ENCODE assay signal across 33 mouse cellular contexts in genomic region chr10:63117583-63117982, GRCm38 (mm10). TPM values are rescaled to one million over a fixed set of nuclear protein-coding genes. Genes with fewer than 3 reads are reported as not detected.
DNase-seq lines count a peak whose midpoint lies in the region; ATAC-seq and TF ChIP-seq lines count a peak whose summit lies in the region.
"Had no signal": no experiment of that assay in that cellular context is flagged by ENCODE, and none has a peak within 500 bp of the region (broad histone marks: within the 10 kb centered on the region; RNA-seq: fewer than 3 reads in every experiment).

No protein-coding gene starts in this region.

- H3K9me3 ChIP-seq in heart, embryonic 11.5 days (replicated peaks; ENCODE audit: control insufficient read depth, low read length) = no peaks in the 10 kb centered on the region
- H3K9me3 ChIP-seq in midbrain, postnatal 0 days (ENCODE audit: low read length) = no peaks in the 10 kb centered on the region
- no peaks in the 10 kb centered on the region for H3K9me3 ChIP-seq in midbrain, embryonic 13.5 days
- no peaks in the 10 kb centered on the region for H3K9me3 ChIP-seq in hindbrain, embryonic 16.5 days (ENCODE audit: control insufficient read depth, low read length)
- H3K9me3 ChIP-seq: forebrain, embryonic 15.5 days; heart, embryonic 15.5 days; intestine, embryonic 15.5 days; limb, embryonic 13.5 days; liver, embryonic 13.5 days; neural tube, embryonic 13.5 days had no signal

- H3K4me1 ChIP-seq in heart, adult 2 months (ENCODE audit: control insufficient read depth, insufficient read depth, low read length) = no peaks in the 10 kb centered on the region; the same call in 1 of the 2 replicates
- no peaks in the 10 kb centered on the region for H3K4me1 ChIP-seq in heart, embryonic 11.5 days (ENCODE audit: control insufficient read depth, insufficient read depth, low read length)
- no peaks in the 10 kb centered on the region for H3K4me1 ChIP-seq in midbrain, postnatal 0 days (ENCODE audit: insufficient read depth, low read length)
- H3K4me1 ChIP-seq in midbrain, embryonic 13.5 days (replicated peaks) = no peaks in the 10 kb centered on the region
- no peaks in the 10 kb centered on the region for H3K4me1 ChIP-seq in hindbrain, embryonic 16.5 days (ENCODE audit: control insufficient read depth, insufficient read depth, low read depth, low read length)
- H3K4me1 ChIP-seq: forebrain, embryonic 15.5 days; heart, embryonic 15.5 days; intestine, embryonic 15.5 days; limb, embryonic 13.5 days; liver, embryonic 13.5 days; neural tube, embryonic 13.5 days had no signal

- H3K27ac ChIP-seq in heart, adult 2 months = no peak overlapping the region
- no peak overlapping the region for H3K27ac ChIP-seq in heart, embryonic 11.5 days (ENCODE audit: low read depth, low read length)
- no peak overlapping the region for H3K27ac ChIP-seq in midbrain, postnatal 0 days (ENCODE audit: low read depth, low read length)
- H3K27ac ChIP-seq in midbrain, embryonic 13.5 days = no peak overlapping the region
- no peak overlapping the region for H3K27ac ChIP-seq in hindbrain, embryonic 16.5 days (ENCODE audit: low read depth, low read length)
- H3K27ac ChIP-seq: forebrain, embryonic 15.5 days; heart, embryonic 15.5 days; hindbrain, embryonic 14.5 days; intestine, embryonic 15.5 days; limb, embryonic 13.5 days; liver, embryonic 13.5 days; neural tube, embryonic 13.5 days had no signal

- WGBS in heart, adult 2 months = 95% methylated on average over 8 of the region's 8 CpGs
- 89% methylated on average over 8 of the region's 8 CpGs for WGBS in heart, embryonic 11.5 days (ENCODE audit: insufficient replicate concordance)
- WGBS in midbrain, postnatal 0 days = 93% methylated on average over 8 of the region's 8 CpGs
- 90% methylated on average over 8 of the region's 8 CpGs for WGBS in midbrain, embryonic 13.5 days
- 95% methylated on average over 8 of the region's 8 CpGs for WGBS in hindbrain, embryonic 16.5 days

- H3K27me3 ChIP-seq in heart, adult 2 months (ENCODE audit: control insufficient read depth, insufficient read depth, low read length) = no peaks in the 10 kb centered on the region
- no peaks in the 10 kb centered on the region for H3K27me3 ChIP-seq in heart, embryonic 11.5 days (ENCODE audit: control insufficient read depth, insufficient read depth, low read length)
- H3K27me3 ChIP-seq in midbrain, postnatal 0 days (ENCODE audit: insufficient read depth, low read length) = no peaks in the 10 kb centered on the region
- H3K27me3 ChIP-seq in midbrain, embryonic 13.5 days = no peaks in the 10 kb centered on the region
- no peaks in the 10 kb centered on the region for H3K27me3 ChIP-seq in hindbrain, embryonic 16.5 days (replicated peaks; ENCODE audit: control insufficient read depth, insufficient read depth, low read length)
- H3K27me3 ChIP-seq: forebrain, embryonic 15.5 days; heart, embryonic 15.5 days; intestine, embryonic 15.5 days; limb, embryonic 13.5 days; liver, embryonic 13.5 days; neural tube, embryonic 13.5 days had no signal

- H3K79me2 ChIP-seq in heart, adult 2 months (replicated peaks; ENCODE audit: control insufficient read depth, insufficient read depth, low read length) = no peaks in the 10 kb centered on the region

- no peak for ATAC-seq in heart, embryonic 11.5 days (replicated peaks; ENCODE audit: insufficient number of reproducible peaks, low FRiP score, low TSS enrichment)
- ATAC-seq in midbrain, postnatal 0 days (ENCODE audit: low FRiP score) = no peak
- no peak for ATAC-seq in midbrain, embryonic 13.5 days
- ATAC-seq in hindbrain, embryonic 16.5 days = no peak
- ATAC-seq: activated CD4-positive, CD25-positive, alpha-beta regulatory T cell, adult 4 months; forebrain, embryonic 15.5 days; intestine, embryonic 15.5 days had no signal

- no peak for DNase-seq in heart, adult 2 months
- no peak for DNase-seq in midbrain, postnatal 0 days (ENCODE audit: low spot score)
- peak; percentile 68 for DNase-seq in R1 (ENCODE audit: low read depth, low spot score)
- no peak for DNase-seq in kidney, adult 9 months
- DNase-seq: adrenal gland, adult 8-10 months; cerebellum, adult 8-10 months; cerebellum, postnatal 36 days; embryo, embryonic 11 days; gastrocnemius, postnatal 14 days; heart, postnatal 36 days; kidney, postnatal 10 days; layer of hippocampus, postnatal 36 days; liver, embryonic 13.5 days; lung, embryonic 14.5 days; midbrain, embryonic 14.5 days; retina, postnatal 1 day; right cerebral cortex, postnatal 25 days; spleen, adult 18-20 months had no signal

- H3K4me3 ChIP-seq in heart, adult 2 months = no peak overlapping the region
- H3K4me3 ChIP-seq in heart, embryonic 11.5 days (ENCODE audit: low read depth, low read length) = no peak overlapping the region
- H3K4me3 ChIP-seq in midbrain, postnatal 0 days (ENCODE audit: low read depth, low read length) = no peak overlapping the region
- no peak overlapping the region for H3K4me3 ChIP-seq in midbrain, embryonic 13.5 days (replicated peaks)
- H3K4me3 ChIP-seq in hindbrain, embryonic 16.5 days (ENCODE audit: low read length) = no peak overlapping the region
- H3K4me3 ChIP-seq: forebrain, embryonic 15.5 days; heart, embryonic 15.5 days; intestine, embryonic 15.5 days; limb, embryonic 13.5 days; liver, embryonic 13.5 days; megakaryocyte, embryonic 14.5 days; myocyte; neural tube, embryonic 13.5 days had no signal

- no peak overlapping the region for H3K4me2 ChIP-seq in heart, embryonic 11.5 days
- no peak overlapping the region for H3K4me2 ChIP-seq in midbrain, postnatal 0 days (ENCODE audit: low read depth, low read length, poor library complexity, severe bottlenecking)
- H3K4me2 ChIP-seq in midbrain, embryonic 13.5 days (replicated peaks) = no peak overlapping the region
- no peak overlapping the region for H3K4me2 ChIP-seq in hindbrain, embryonic 16.5 days (ENCODE audit: low read length)
- H3K4me2 ChIP-seq: forebrain, embryonic 15.5 days; heart, embryonic 15.5 days; hindbrain, embryonic 14.5 days; intestine, embryonic 15.5 days; limb, embryonic 13.5 days; liver, embryonic 13.5 days; lung, embryonic 14.5 days; neural tube, embryonic 13.5 days had no signal

- no peak for TF ChIP-seq EP300 in heart, adult 2 months (IDR thresholded peaks at IDR 0.05; ENCODE audit: insufficient read depth, low read depth, low read length)

- no peak overlapping the region for H3K9ac ChIP-seq in heart, adult 2 months (ENCODE audit: low read depth, low read length)
- no peak overlapping the region for H3K9ac ChIP-seq in heart, embryonic 11.5 days (ENCODE audit: low read depth, low read length)
- H3K9ac ChIP-seq in midbrain, postnatal 0 days (replicated peaks; ENCODE audit: low read length, poor library complexity, severe bottlenecking) = no peak overlapping the region
- H3K9ac ChIP-seq in midbrain, embryonic 13.5 days (replicated peaks) = no peak overlapping the region
- H3K9ac ChIP-seq in hindbrain, embryonic 16.5 days (ENCODE audit: low read depth, low read length) = no peak overlapping the region
- H3K9ac ChIP-seq: forebrain, embryonic 15.5 days; heart, embryonic 15.5 days; hindbrain, embryonic 14.5 days; intestine, embryonic 15.5 days; limb, embryonic 13.5 days; liver, embryonic 13.5 days; lung, embryonic 14.5 days; neural tube, embryonic 13.5 days had no signal

- no peak for TF ChIP-seq POLR2A in heart, adult 2 months (IDR thresholded peaks at IDR 0.05; ENCODE audit: insufficient read depth, low read depth, low read length)

- peak; percentile 27 for TF ChIP-seq CTCF in heart, adult 2 months (IDR thresholded peaks at IDR 0.05)
- TF ChIP-seq CTCF in midbrain, postnatal 0 days (IDR thresholded peaks at IDR 0.05) = peak; percentile 16; the same call in 1 of the 2 replicates

- intact Hi-C loops in heart, adult 2 months (cut with DNase I) = loop anchor here (10.0 kb wide), 1 partner anchor 93 kb away; the partner anchor contains the start of genes Hnrnph3 and Pbld2

- H3K36me3 ChIP-seq in heart, adult 2 months (ENCODE audit: control insufficient read depth, insufficient read depth, low read length) = no peaks in the 10 kb centered on the region
- H3K36me3 ChIP-seq in heart, embryonic 11.5 days (ENCODE audit: control insufficient read depth, insufficient read depth, low read length) = no peaks in the 10 kb centered on the region
- H3K36me3 ChIP-seq in midbrain, postnatal 0 days (ENCODE audit: insufficient read depth, low read length) = no peaks in the 10 kb centered on the region
- no peaks in the 10 kb centered on the region for H3K36me3 ChIP-seq in midbrain, embryonic 13.5 days
- no peaks in the 10 kb centered on the region for H3K36me3 ChIP-seq in hindbrain, embryonic 16.5 days (ENCODE audit: control insufficient read depth, insufficient read depth, low read length)
- H3K36me3 ChIP-seq: forebrain, embryonic 15.5 days; intestine, embryonic 15.5 days; limb, embryonic 13.5 days; liver, embryonic 13.5 days; neural tube, embryonic 13.5 days had no signal

RNA-seq across cellular contexts. Expression of gene Atoh7, which starts 18.1 kb away (rescaled TPM):
- not detected for total RNA-seq in heart, adult 2 months (2021)
- polyA plus RNA-seq in heart, adult 2 months (2012; rRNA removed) = not detected in 2 replicates
- polyA plus RNA-seq in heart, embryonic 11.5 days (2014; fragmentation: Nextera tagmentation; extraction: Ambion mirVana) = not detected in 2 replicates
- 0.99 and 4.4 TPM in 2 replicates for total RNA-seq in midbrain, postnatal 0 days (2014; rRNA removed)
- 4.8 and 6.0 TPM in 2 replicates for polyA plus RNA-seq in midbrain, postnatal 0 days (2015; fragmentation: Nextera tagmentation; extraction: Ambion mirVana)
- 1.1 and 1.3 TPM in 2 replicates for polyA plus RNA-seq in midbrain, embryonic 13.5 days (2015; fragmentation: Nextera tagmentation; extraction: Ambion mirVana)
- polyA plus RNA-seq in hindbrain, embryonic 16.5 days (2015; fragmentation: Nextera tagmentation; extraction: Ambion mirVana) = 3.0 TPM in 2 replicates
- total RNA-seq: adrenal gland, adult 8-10 months; heart, adult 8-10 months; heart, postnatal 36 days had no signal
- polyA plus RNA-seq: activated CD4-positive, CD25-positive, alpha-beta regulatory T cell, adult 4 months; embryonic facial prominence, embryonic 14.5 days; heart, embryonic 15.5 days; intestine, embryonic 15.5 days; liver, embryonic 13.5 days; myocyte; testis, adult 2 months had no signal

RNA-seq across cellular contexts. Expression of gene Pbld1, which starts 57.6 kb away (rescaled TPM):
- 1 to 10 TPM in 1 of 2 experiments, under 1 TPM in 1; 0.89 to 1.5 TPM for total RNA-seq in heart, adult 2 months (2021)
- 1.0 and 1.2 TPM in 2 replicates for polyA plus RNA-seq in heart, adult 2 months (2012; rRNA removed)
- 0.38 and 1.1 TPM in 2 replicates for polyA plus RNA-seq in heart, embryonic 11.5 days (2014; fragmentation: Nextera tagmentation; extraction: Ambion mirVana)
- total RNA-seq in midbrain, postnatal 0 days (2014; rRNA removed) = not detected in 2 replicates
- 0.45 and 0.59 TPM in 2 replicates for polyA plus RNA-seq in midbrain, postnatal 0 days (2015; fragmentation: Nextera tagmentation; extraction: Ambion mirVana)
- 1.0 and 1.3 TPM in 2 replicates for polyA plus RNA-seq in midbrain, embryonic 13.5 days (2015; fragmentation: Nextera tagmentation; extraction: Ambion mirVana)
- polyA plus RNA-seq in hindbrain, embryonic 16.5 days (2015; fragmentation: Nextera tagmentation; extraction: Ambion mirVana) = 0.44 and 0.75 TPM in 2 replicates
- polyA plus RNA-seq: activated CD4-positive, CD25-positive, alpha-beta regulatory T cell, adult 4 months had no signal
